Mouse (Mus musculus) testis, postnatal 14 days (tissue): ENCODE measurements at regions not wholly inside any gene's neighbourhood (a gene's known extent, or its start where the extent isn't known, plus 50 kb on each side); places are given as distances from the start of the nearest gene placed in this dataset.

Experiments
- DNase-seq: peaks from one replicate; pipeline ENCODE4 v3.0.0; 2021; ENCODE audit warnings: low spot score

DNA sequence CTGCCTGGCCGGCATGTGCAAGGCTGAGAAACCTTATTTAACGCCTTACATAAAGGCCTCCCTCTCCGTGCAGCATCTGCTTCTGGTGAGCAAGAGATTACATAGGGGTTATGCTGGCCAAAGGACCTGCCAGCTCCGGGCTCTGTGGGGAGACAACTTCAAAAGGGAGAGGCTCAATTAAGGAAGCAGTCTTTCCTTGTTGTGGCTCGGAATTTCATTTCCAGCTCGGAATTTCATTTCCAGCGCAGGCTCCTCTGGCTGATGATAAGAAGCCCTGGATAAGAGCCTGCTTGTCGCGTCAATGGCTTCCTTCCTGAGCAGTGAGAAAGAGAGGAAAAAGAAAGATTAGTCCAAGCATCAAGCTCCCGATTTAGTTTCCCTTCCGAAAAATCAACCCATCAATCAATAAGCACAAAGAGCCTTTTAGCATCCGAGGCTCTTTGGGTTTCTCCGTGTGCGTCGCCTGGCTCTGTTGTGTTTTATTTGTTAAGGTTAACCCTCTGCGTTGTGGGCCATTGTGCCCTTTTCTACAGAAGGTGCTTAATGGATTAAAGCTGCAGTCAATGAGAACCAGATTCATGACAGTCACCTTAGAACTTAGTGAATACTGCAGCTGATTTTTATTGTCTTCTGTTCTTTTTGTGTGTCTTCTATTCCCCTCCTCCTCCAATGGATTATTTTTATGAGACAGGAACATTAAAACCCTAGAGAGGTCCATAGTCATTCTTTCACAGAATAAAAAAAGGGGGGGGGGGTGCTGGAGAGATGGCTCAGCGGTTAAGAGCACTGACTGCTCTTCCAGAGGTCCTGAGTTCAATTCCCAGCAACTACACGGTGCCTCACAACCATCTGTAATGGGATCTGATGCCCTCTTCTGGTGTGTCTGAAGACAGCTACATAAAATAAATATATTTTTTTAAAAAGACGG is 218.3 kb downstream of the Myo1b start:
- DNase-seq, result no peak

DNA sequence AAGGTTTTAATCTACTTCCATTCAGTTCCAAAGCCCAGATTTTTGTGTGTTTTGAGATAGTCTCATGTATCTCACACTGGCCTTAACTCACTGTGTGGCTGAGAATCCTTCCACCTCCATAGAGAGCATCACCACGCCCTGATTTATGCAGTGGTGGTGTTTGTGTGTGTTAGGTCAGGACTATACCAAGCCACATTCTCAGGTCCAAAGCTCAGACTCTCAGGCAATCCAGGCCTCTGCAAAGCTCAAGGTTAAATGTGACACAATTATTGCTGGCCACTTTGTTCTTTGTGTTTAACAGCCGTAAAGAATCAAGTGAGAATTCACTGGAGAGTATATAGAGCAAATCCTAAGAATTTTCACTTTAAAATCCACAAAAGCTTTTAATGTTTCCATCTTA is 218.2 kb upstream of the Nabp1 start:
- DNase-seq, result no peak

DNA sequence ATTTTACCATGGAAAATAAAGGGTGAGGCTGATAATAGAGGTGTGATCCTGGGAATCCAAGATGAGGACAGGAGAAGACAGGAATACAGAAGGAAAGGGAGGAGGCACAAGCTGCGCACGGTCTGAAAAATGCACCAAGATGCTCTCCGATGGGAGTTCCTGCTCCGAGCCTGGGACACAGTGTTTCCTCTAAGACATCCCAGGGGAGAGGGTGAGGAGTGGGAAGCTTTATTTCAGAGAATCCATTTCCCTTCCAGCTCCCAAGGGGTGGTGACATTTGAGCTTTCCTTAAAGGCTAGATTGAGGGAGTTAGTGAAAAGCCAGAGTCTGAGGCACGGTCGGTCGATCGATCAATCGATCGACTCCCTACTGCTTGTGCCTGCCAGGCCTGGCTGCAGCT is 212.7 kb upstream of the Nabp1 start:
- DNase-seq, result no peak

DNA sequence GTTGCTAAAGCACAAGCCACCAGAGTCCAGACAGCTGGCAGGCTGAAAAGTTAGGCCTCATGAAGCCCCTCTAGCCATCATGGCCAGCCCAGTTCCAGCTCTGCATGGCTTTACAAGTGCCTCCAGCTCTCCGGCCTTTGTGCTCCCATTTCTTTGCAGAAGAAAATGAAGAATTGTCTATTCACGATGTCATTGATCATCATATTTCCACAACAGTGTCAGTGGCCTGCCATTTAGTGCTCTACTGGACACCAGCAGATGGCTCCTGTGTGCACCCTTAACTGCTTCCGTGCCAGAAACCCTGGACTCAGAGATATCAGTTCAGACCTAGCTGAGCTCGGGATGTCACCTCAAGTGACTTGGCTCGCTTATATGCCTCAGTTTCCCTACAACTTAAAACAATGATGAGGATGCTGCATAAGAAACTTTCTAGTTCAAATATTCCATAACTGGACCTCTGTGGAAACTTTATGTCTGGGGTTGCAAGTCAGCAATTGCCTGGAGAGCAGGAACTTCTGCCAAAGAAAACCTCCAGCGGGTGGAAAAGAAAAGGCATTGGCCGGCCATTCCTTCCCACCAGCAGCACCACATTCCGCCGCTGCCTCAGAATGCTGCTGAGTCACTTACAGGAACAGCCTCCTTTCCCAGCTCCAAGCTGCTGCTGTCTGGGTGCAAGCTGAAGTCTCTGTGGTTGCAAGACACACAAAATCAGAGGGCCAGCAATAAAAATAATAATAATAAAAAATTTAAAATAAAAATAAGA is 211.4 kb upstream of the Nabp1 start:
- no peak for DNase-seq

DNA sequence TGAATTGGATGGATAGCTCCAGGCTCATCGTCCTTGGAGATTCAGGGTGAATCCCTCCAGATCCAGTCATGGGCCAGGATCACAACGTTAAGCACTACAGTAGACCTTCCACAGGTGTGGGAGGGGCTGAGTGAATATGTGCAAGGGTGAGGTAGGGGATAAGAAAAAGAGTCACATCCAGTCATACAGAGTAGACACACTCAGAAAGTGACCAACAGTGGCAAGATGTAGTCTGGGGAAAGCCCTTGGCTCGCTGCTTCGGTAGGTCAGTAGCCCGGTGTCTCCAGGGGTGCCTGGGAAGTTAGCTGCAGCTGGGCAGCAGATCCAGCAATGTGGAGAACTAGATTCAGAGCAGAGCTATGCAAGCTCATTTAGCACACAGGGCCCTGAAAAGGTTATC is 210.7 kb upstream of the Nabp1 start:
- no peak for DNase-seq

DNA sequence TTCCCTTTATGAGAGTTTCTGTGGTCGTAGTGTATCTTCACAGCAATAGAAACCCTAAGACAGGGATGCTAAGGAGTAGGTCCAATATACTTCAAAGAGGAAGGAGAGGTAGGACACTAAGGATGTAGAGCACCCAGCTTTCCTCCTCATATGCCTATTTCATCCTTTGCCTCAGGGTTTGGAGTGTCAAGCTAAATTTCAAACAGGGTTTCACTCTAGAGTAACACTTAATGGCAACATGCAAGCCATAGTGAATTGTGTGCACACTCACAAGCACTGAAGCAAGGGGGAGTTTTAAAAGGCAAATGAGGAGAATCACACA is 210.0 kb upstream of the Nabp1 start:
- DNase-seq, result no peak

DNA sequence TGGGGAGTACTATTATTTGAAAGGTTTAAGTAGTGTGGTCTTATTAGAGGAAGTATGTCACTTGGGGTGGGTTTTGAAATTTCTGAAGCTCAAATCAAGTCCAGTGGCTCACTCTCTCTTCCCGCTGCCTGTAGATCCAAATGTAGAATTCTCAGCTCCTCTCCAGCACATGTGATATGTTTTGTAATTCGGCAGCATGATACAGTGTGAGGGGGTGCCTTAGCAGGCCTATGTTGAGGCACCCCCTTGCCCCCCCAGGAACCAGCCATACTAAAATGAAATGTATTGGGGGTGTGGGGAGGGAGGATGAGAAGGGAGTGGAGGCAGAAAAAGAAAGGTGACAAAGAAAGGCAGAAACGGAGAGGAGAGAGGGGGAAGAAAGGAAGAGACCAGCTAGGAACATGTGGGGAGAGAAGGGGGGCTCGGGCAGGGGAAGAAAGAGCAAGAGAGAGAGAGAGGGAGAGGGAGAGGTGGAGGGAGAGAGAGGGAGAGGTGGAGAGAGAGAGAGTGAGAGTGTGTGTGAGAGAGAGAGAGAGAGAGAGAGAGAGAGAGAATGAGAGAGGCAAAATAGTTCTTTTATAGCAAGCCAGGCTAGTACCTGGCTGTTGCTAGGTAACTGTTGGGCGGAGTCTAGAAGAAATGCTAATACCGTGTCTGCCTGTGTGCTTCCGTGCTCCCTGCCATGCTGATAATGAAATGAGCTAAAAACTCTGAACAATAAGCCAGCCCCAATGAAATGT is 209.4 kb upstream of the Nabp1 start:
- no peak for DNase-seq

DNA sequence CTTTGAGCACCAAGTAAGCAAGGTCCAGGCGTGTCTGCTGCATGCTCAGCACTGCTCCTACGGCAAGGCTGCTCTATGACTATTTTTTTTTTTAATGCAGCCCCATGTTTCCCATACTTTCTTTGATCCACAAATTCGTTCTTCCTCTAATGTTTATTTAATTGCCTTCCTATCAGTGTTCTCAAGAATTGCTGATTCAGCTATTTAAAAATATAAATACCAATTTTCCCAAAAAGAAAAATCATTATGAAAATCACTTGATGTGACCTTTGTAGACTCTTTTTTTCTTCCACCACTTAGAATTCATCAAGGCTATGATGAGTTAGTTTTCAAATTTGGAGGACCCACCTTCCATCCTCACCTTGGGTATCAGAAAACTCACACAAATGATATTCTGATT is 208.5 kb upstream of the Nabp1 start:
- no peak for DNase-seq

DNA sequence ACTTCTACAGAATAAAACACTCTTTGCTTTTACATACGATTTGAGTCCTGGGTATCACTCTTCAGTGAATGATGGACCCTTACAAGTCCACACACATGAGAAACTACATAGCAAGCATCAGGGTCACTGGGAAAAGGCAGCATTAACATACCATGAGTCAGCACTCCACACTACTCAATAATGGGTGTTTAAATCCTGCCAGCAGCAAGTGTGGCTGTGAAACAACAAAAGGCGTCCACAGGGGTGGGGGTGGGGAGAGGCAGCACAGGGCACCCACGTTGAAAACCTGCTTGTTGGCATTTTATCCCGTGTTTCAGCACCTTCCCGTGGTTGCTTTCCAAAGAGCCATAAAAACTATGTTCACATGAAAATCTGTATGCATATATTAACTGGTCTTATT is 204.0 kb upstream of the Nabp1 start:
- DNase-seq, result no peak

DNA sequence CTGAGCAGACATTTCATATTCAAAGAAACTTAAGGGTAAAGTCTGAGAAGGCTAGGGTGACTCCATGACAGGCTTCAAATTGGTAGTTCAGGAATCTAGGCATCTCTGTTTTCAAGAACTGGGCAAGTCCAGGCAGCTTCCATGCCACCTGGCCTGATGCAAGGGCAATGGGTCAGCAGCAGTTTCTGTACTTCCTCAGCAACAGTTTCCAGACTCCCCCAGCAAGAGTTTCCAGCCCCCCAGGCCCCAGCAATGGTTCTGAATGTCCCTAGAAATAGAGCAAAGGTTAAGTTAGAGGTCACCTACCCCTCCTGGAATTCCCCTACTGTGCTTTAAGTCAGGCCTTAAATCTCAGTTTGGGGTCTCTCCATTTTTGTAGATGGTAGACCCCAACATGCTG is 203.6 kb upstream of the Nabp1 start:
- no peak for DNase-seq

DNA sequence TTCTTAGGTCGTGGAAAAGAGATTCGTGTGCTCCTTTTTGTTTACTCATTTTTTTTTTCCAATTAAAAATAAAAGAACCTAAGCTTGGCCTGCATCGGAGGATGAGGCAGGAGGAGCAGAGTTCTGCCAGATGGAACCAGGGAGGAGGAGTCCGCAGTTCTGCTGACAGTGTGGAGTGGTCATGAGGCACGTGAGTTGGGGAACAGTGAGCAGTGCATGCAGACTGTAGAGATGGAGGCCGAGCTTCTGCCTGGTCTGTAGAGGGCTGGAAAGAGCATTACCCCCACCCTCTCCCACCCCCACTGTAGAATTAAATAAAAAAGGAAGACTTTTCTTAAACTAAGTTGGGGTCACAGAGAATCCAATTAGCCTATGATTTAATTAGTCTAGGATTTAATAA is 202.5 kb upstream of the Nabp1 start:
- DNase-seq, result no peak

DNA sequence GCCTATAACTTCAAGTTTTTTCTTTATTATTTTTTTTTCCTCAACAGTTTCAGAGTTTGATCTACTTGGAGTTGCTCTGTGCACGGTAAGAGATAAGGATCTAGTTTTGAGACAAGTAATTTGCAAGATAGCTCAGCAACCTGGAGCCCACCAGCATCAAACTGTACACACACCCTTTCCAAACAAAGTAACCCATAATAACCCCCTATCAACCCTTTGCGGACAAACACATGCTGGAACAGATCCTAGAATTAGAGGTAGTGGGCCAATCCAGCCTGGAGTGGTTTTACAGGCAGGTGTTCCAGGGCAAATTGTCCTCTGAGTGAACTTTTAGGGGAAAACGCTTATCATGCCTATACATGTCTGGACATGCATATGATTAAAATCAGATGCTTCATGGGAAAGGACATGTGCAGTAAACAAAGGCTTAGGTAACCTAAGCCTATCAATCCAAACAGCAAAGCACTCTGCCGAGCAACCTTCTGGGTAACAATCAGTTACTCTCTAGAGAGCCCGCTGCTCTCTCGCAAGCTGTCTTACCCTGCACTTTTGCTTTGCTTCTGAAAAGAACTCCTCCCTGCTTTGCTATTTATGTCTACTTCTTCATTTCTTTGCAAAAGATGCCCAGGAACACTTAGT is 200.2 kb upstream of the Nabp1 start:
- no peak for DNase-seq

DNA sequence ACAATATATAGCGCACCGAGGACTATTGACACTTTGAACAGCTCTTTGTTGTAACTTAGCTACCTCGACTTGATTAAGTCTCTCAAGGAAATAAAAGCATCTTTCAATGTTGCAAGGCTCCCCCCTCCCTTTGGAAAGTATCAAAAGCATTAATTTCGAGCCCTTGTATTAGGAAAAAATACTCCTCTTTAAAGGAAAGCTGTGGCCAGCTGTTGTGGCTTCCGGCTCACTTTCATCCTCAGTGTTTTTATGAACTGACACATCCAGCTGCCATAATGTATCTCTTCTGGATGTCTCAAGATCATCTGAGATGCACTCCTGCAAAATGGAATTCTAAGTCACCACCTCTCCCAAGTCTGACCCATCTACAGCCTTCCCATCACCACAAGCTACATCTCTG is 199.6 kb upstream of the Nabp1 start:
- DNase-seq, result no peak

DNA sequence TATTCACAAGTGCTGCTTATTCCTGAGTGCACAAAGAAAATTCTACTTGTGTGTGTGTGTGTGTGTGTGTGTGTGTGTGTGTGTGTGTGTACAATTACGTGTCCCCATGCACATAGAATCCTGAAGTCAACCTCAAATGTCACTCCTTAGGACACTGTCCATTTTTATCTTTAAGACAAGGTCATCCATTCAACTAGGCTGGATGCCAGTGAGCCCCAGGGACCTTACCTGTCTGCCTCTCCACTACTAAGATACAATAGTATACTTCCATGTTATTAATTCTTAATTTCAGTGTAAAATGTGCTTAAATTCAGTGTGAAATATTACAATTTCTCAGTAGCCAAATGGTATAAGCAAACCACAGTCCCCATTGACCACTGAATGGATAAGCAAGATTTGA is 193.5 kb upstream of the Nabp1 start:
- DNase-seq, result no peak

DNA sequence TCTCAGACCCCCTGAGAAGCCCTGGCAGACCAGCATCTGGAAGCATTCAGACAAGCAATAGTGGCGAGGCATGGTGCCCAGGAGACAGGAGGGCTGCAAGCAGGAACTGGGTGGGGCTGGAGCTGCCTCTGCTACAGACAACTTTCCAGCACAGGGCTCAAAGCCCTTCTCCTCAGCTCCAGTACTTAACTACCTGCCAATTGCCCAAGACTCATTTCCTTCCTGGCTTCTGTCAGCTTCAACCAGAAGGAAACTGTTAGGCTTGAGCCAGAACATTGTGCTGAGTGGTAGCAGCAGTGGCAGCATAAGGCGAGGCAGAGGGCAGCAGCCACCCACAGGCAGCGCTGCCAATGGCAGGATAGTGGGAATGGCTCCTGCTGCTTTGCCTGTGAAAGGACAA is 193.1 kb upstream of the Nabp1 start:
- DNase-seq, result no peak

DNA sequence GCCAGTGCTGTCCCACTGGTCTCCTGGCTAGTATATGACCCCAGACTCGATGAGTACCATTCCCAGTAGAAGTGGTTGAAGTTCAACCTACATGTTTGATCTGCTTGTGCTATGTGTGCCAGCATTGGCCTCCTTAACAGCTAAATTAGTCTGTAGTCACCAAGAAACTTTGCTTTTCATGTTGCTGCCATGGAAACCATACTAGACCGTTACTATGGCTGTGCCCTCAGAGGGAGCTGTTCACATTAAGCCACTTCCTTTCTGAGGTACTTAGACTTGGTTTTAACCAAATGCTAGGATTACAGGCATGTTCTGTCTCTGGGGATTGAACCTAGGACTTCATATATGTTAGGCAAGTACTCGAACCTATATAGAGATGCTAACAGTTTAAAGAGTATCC is 191.8 kb upstream of the Nabp1 start:
- no peak for DNase-seq

DNA sequence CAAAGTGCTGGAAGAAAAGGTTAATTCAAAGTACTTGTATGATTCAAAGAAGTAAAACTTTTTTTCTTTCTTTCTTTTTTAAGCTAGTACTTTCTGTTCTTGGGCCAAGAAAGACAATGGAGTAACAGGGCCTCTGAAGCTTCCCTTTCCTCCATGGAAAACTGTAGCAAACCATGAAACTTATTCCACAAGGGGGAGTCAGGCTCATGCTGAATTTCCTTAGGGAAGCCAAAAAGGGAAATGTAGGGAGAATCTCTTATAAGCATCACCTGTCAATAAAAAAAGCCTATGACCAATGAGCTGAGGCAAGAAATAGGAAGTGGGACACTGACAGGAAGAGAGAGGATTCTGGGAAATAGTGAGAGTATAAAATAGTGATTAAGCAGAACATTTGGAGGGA is 190.7 kb upstream of the Nabp1 start:
- no peak for DNase-seq

DNA sequence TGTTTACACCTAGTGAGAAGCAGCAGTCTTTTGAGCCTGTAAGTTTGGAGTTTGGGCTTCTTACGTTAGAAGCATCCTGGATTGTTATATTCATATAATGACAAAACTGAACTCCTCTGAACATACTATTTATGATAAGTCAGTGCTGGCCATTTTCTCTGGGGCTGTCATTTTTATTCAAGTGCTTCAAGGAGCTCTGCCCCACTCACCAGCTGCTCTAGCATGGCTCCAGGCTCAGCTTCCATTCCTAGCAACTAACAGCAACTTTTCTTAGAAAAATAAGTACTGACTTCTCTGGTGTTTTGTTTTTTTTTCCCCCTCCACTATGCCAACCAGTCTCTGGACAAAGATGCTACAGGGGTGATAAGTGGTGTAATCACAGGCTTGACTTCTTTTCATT is 182.3 kb upstream of the Nabp1 start:
- no peak for DNase-seq

DNA sequence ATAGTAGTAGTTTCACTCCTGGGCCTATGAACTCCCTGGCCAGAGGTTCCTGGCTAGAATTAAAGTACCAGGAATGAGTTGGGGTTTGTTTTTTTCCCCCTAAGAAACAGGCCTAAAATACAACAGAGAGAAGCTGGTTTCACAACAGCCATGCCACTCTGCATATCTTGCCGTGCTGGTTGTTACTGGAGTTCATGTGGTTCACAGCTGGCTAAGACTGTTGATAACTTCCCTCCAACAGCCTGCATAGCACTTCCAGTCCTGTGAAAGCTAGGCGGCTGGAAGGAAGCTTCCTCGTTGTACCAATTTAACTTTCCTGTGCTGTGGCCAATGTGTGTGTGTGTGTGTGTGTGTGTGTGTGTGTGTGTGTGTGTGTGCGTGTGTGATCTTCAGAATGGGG is 179.0 kb upstream of the Nabp1 start:
- DNase-seq, result no peak

DNA sequence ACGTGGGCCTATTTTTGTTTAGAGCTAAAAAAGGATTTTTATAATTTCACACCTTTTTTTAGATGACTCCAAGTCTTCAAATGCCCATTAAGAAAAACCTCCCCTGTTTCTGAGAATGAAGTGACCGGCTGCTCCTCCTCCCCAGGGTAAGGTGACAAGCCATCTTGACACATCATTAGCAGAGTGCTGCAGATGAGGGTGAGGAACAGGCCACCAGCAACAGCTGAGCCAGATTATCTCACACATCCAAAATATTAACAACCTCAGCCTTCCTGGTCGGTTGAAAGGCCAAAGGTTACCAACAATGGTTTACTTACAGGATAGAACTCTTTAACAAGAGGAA is 172.4 kb upstream of the Nabp1 start:
- DNase-seq, result no peak

DNA sequence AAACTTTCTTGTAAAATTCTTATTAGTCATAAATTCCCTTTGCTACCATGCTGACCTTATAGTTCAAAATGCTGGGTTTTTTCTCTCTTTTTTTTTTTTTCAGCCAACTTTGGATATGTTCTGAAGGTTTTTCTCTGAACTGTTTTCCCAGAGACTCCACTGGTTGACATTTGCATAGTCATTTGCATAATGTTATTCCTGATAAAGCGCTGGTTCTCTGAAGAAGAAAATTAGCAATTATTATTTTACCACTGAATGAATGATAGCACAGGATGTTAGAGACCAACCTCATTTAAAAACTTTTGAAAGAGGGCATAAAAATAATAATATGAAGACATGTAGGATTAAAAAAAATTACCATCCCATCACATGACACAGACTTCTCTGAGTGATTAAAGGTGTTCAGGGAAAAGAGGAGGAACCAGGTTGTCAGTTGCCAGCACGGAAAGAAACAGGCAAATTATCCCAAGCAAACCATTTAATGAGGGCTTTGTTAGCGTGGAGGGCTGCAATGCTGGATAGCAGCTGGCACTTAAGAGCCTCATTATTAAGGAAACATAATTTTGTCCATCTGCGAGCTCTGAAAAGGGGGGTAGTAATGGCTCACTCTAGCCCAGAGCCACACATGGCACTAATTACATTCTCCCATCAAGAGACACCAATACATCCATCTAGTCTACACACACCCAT is 171.9 kb upstream of the Nabp1 start:
- no peak for DNase-seq

DNA sequence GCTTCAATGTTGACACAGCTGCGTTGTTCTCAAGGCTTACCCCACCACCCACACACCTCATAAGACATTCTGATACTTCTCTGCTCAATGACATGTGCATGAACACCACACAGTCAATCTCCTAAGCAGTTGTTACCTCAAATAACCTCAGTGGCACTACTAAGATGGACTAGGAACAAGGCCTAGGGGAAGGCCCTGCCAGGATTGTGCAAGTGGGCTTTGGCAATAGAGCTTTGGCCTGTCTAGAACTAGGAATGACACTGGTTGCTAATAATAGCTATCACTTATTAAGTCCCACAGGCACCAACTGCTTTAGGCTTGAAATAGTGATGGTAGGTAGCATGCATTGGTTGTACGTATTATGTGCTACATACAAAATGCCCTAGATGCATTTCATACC is 169.7 kb upstream of the Nabp1 start:
- DNase-seq, result no peak
